Mouse (Mus musculus) midbrain, postnatal 0 days (tissue): ENCODE measurements around the gene Mdc1. TPM values are rescaled to one million over a fixed set of nuclear protein-coding genes. Genes with fewer than 3 reads are reported as not detected.

Source experiments
- ATAC-seq: fragments of 200-750 bp; cut with Nextera tagmentation; 2 replicates; pipeline ENCODE4 v1.8.0; 2017; ENCODE audit warnings: moderate number of reproducible peaks, mild to moderate bottlenecking, moderate TSS enrichment, moderate library complexity; ENCODE audit not compliant: low FRiP score
- DNase-seq: peaks from one replicate; pipeline ENCODE4 v3.0.0-alpha.2; 2015; ENCODE audit warnings: low spot score
- H3K27ac ChIP-seq: fragments of 300-500 bp; sonication (generic); 2 replicates; pipeline ENCODE4 v1.5.1; 2014; ENCODE audit warnings: low read depth, mild to moderate bottlenecking, low read length, mixed read lengths
- H3K27me3 ChIP-seq: fragments of 300-500 bp; sonication (generic); 2 replicates; pipeline ENCODE4 v1.6.1; 2014; ENCODE audit warnings: low read length, control low read depth, mixed read lengths; ENCODE audit not compliant: insufficient read depth
- H3K36me3 ChIP-seq: fragments of 300-500 bp; sonication (generic); 2 replicates; pipeline ENCODE4 v1.6.1; 2014; ENCODE audit warnings: low read length, control low read depth, mixed read lengths; ENCODE audit not compliant: insufficient read depth
- H3K4me1 ChIP-seq: fragments of 300-500 bp; sonication (generic); 2 replicates; pipeline ENCODE4 v1.6.1; 2014; ENCODE audit warnings: mild to moderate bottlenecking, control low read depth, antibody characterized with exemption, low read length, mixed read lengths; ENCODE audit not compliant: insufficient read depth
- H3K4me2 ChIP-seq: fragments of 300-500 bp; sonication (generic); 2 replicates; pipeline ENCODE4 v1.6.1; 2014; ENCODE audit warnings: low read depth, mild to moderate bottlenecking, low read length, mixed read lengths; ENCODE audit not compliant: poor library complexity, severe bottlenecking
- H3K4me3 ChIP-seq: fragments of 300-500 bp; sonication (generic); 2 replicates; pipeline ENCODE4 v1.5.1; 2014; ENCODE audit warnings: low read depth, mild to moderate bottlenecking, low read length, moderate library complexity
- H3K9ac ChIP-seq: fragments of 300-500 bp; sonication (generic); replicated peaks from 2 replicates; pipeline ENCODE4 v1.6.1; 2014; ENCODE audit warnings: mild to moderate bottlenecking, low read length, moderate library complexity, mixed read lengths; ENCODE audit not compliant: poor library complexity, severe bottlenecking
- H3K9me3 ChIP-seq: fragments of 300-500 bp; sonication (generic); 2 replicates; pipeline ENCODE4 v1.6.1; 2016; ENCODE audit warnings: low read length, control low read depth
- CTCF ChIP-seq: IDR thresholded peaks from 2 replicates; pipeline ENCODE4 v1.5.1; 2016; ENCODE audit warnings: antibody characterized with exemption, mild to moderate bottlenecking
- WGBS: fragments of 180-500 bp; shearing (Covaris S2); extraction: QIAGEN DNeasy Blood & Tissue Kit; methylation state at CpG from one replicate; pipeline ENCODE4 v1.1.7; 2014; 5-methylcytosine and 5-hydroxymethylcytosine counted together
- polyA plus RNA-seq: library from polyadenylated mRNA; unstranded; fragments of >200 nt; fragmentation: Nextera tagmentation; extraction: Ambion mirVana; gene quantifications from 2 replicates; pipeline ENCODE4 v1.2.1, GENCODE M21; 2015
- total RNA-seq: library from RNA; depleted of rRNA; stranded (reverse); fragments of >200 nt; gene quantifications from 2 replicates; pipeline ENCODE4 v1.2.3, GENCODE M21; 2014

Mdc1 gene
- total and polyA plus RNA-seq, 2 experiments from 2014 or later, result 3.7 to 22.6 TPM

- no peak overlapping the region for H3K27ac ChIP-seq
Observed at GRCm38 (mm10) chr17:35873774-35874519, 32.6 kb downstream of the Mdc1 start.

DNA sequence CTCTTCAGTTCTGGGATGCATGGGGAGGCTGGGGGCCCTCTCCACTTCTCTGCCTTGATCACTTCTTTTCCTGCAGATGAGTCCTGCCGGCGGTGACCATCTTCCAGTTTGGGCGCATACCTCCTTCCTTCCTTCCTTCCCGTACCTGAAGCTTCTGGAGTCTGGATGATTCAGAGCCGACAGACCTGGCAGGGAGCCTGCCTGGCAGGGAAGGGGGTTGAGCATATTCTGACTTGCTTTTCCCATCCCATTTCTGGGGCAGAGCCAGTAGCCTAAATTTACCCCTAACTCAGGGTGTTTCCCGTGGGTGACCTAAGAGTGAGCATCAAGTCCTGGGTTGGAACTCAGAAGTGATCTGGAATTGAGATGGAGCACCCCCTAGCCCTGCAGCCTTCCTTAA is 33.4 kb downstream of the Mdc1 start:
- Histone ChIP-seq H3K4me1 (peaks cover 13% of the 10 kb centered on the region; the same call in 1 of the 2 replicates), H3K27ac (no peak overlapping the region), H3K4me3 (no peak overlapping the region), H3K4me2 (no peak overlapping the region), H3K9me3 (no peaks in the 10 kb centered on the region), H3K9ac (no peak overlapping the region), H3K27me3 (no peaks in the 10 kb centered on the region), H3K36me3 (peaks cover 4% of the 10 kb centered on the region; the same call in 1 of the 2 replicates)
- no peak for DNase-seq
- no peak for ATAC-seq
- 89% methylated on average over 6 of the region's 6 CpGs for WGBS
- TF ChIP-seq CTCF, result no peak

More at GRCm38 (mm10) chr17:35873774-35874519, 32.6 kb downstream of the Mdc1 start:
- no peak overlapping the region for H3K9ac ChIP-seq
- TF ChIP-seq CTCF, result peak; percentile 90
- no peak overlapping the region for H3K4me3 ChIP-seq
- 31% methylated on average over 21 of the region's 21 CpGs for WGBS
- no peaks in the 10 kb centered on the region for H3K9me3 ChIP-seq
- peaks cover 17% of the 10 kb centered on the region; the same call in 1 of the 2 replicates for H3K4me1 ChIP-seq
- DNase-seq (peak; percentile 83), ATAC-seq (no peak)
- H3K36me3 ChIP-seq, result peaks cover 4% of the 10 kb centered on the region; the same call in 1 of the 2 replicates
- H3K27me3 ChIP-seq, result no peaks in the 10 kb centered on the region
- H3K4me2 ChIP-seq, result no peak overlapping the region

DNA sequence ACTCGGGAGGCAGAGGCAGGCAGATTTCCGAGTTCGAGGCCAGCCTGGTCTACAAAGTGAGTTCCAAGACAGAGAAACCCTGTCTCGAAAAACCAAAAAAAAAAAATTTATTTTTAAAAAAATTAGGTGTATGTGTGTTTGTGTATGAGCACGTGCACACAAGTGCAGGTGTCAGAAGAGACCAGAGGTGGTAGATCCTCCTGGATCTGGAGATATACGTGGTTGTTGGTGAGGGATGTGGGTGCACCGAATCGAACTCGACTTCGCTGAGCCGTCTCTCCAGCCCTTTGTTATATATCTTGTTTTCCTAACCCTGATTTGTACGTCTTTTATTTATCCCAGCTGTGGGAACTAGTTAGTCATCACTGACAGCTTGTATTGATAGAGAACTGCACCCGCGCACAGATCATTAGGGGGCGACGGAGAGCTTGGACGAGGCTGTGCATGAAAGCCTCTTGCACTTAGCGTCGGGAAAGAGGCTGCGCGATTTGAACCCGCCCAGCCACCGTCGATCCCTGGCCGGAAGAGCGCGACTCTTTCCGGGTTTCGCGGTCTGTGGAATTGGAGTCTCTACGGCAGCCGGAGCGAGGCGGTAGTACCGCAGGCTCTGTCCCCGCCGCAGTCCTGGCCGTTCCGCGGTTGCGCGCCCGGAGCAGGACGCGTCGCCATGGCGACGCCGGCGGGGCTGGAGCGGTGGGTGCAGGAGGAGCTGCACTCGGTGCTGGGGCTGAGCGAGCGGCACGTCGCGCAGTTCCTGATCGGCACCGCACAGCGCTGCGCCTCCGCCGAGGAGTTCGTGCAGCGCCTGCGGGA is 38.1 kb downstream of the Mdc1 start, which contains the start of gene Dhx16:
Dhx16 (plus strand) TSS at position 575 of the 813 bp plus-strand sequence.
- H3K4me3 ChIP-seq, result peak within 1 kb of the TSS; percentile 93
- no peaks in the 10 kb centered on the region for H3K9me3 ChIP-seq
- peak within 1 kb of the TSS; percentile 89 for H3K9ac ChIP-seq
- peak within 1 kb of the TSS; percentile 64 for H3K4me2 ChIP-seq
- TF ChIP-seq CTCF, result peak; percentile 91
- H3K4me1 ChIP-seq, result peaks cover 3% of the 10 kb centered on the region; the same call in 1 of the 2 replicates
- WGBS, result 6% methylated on average over 66 of the region's 66 CpGs
- H3K27me3 ChIP-seq, result no peaks in the 10 kb centered on the region
- peak; percentile 97 for DNase-seq
- H3K27ac ChIP-seq, result peak within 1 kb of the TSS; percentile 74
- peak; percentile 90 for ATAC-seq
- H3K36me3 ChIP-seq, result peaks cover 36% of the 10 kb centered on the region

DNA sequence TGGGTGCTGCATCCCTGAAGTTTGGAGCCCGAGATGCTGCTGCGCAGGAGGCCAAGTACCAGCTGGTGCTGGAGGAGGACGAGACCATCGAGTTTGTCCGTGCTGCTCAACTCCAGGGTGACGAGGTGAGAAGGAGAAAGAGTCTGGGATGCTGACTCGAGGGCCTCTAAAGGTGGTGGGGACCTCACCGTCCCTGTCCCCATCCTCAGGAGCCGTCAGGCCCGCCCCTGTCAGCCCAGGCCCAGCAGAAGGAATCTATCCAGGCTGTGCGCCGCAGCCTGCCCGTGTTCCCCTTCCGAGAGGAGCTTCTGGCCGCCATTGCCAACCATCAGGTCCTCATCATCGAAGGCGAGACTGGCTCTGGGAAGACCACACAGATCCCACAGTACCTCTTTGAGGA is 41.6 kb downstream of the Mdc1 start:
- DNase-seq (no peak), ATAC-seq (no peak)
- H3K27ac ChIP-seq, result no peak overlapping the region
- no peak for TF ChIP-seq CTCF
- WGBS, result 95% methylated on average over 17 of the region's 17 CpGs
- peaks cover 57% of the 10 kb centered on the region for H3K36me3 ChIP-seq
- no peaks in the 10 kb centered on the region for H3K27me3 ChIP-seq
- H3K4me2 ChIP-seq, result no peak overlapping the region
- H3K4me1 ChIP-seq, result peaks cover 3% of the 10 kb centered on the region; the same call in 1 of the 2 replicates
- no peaks in the 10 kb centered on the region for H3K9me3 ChIP-seq
- no peak overlapping the region for H3K9ac ChIP-seq
- H3K4me3 ChIP-seq, result no peak overlapping the region

GRCm38 (mm10) chr17:35883777-35884176 is 42.5 kb downstream of the Mdc1 start:
- Histone ChIP-seq H3K27ac (no peak overlapping the region), H3K4me1 (peaks cover 3% of the 10 kb centered on the region; the same call in 1 of the 2 replicates), H3K9me3 (no peaks in the 10 kb centered on the region), H3K36me3 (peaks cover 65% of the 10 kb centered on the region), H3K27me3 (no peaks in the 10 kb centered on the region), H3K9ac (no peak overlapping the region), H3K4me3 (no peak overlapping the region), H3K4me2 (no peak overlapping the region)
- 98% methylated on average over 14 of the region's 14 CpGs for WGBS
- DNase-seq (no peak), ATAC-seq (no peak)
- TF ChIP-seq CTCF, result no peak
